Mouse (Mus musculus) testis, adult 2 months (tissue): ENCODE data around the gene Abhd15.

Source experiments
- CTCF ChIP-seq: fragments of 200-500 bp; IDR thresholded peaks from 2 replicates; pipeline ENCODE4 v1.5.1; 2012; ENCODE audit warnings: low read depth, mild to moderate bottlenecking, inconsistent platforms, low read length, moderate library complexity; ENCODE audit not compliant: control insufficient read depth, insufficient read depth, insufficient replicate concordance
- POLR2A ChIP-seq: fragments of 200-500 bp; IDR thresholded peaks from 2 replicates; pipeline ENCODE4 v1.6.1; 2012; ENCODE audit warnings: low read depth, mild to moderate bottlenecking, inconsistent platforms, low read length, moderate library complexity; ENCODE audit not compliant: control insufficient read depth

- TF ChIP-seq POLR2A (peak; percentile 42), CTCF (no peak)
Observed at GRCm38 (mm10) chr11:77512891-77513810, 1.8 kb upstream of the Abhd15 start.
